Mouse (Mus musculus): ENCODE measurements at regions not wholly inside any gene's neighbourhood (a gene's known extent, or its start where the extent isn't known, plus 50 kb on each side); places are given as distances from the start of the nearest gene placed in this dataset.
A peak's percentile ranks its signal among the peaks of the same experiment; 100 is the strongest.

DNA sequence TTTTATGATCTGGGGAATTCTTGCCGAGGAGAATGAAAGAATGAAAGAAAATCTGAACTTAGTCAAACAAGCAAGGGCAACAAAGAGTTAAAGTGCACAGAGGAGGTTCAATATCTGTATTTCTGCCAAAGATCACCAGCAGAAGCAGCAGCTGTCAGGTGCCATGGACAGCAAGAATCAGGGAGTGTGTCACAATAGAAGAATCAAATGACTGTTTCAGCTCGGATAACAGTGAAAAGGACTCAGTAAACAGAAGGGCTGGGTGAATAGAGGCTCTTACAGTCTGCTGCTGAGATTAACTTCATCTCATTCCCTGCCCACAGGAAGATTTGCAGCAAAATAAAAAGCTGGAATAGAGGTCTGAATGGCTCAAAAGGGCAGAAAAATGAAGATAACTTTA is 495.3 kb upstream of the Gm5415 start:
- DNase-seq: no peak

DNA sequence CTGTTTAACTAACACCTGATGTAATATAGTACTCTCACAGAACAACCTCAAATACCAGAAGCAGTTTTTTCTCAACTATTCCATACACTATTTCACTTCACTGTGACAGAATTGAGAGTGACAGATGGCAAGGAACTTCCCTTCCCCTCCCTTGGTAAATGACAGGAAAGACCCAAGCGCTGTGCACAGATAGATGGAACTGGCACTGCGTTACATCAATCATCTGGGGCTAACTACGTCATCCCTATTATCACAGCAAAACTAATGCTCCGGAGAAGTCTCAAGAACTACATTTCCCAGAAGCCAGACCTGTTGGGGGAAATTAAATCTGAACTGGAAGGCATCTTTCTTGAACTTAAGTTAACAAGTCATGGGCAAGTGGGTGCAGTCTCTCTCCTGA is 493.6 kb upstream of the Gm5415 start:
- no peak for DNase-seq

- no peak for DNase-seq
Observed at GRCm38 (mm10) chr1:33031991-33032390, 484.9 kb upstream of the Gm5415 start.

DNA sequence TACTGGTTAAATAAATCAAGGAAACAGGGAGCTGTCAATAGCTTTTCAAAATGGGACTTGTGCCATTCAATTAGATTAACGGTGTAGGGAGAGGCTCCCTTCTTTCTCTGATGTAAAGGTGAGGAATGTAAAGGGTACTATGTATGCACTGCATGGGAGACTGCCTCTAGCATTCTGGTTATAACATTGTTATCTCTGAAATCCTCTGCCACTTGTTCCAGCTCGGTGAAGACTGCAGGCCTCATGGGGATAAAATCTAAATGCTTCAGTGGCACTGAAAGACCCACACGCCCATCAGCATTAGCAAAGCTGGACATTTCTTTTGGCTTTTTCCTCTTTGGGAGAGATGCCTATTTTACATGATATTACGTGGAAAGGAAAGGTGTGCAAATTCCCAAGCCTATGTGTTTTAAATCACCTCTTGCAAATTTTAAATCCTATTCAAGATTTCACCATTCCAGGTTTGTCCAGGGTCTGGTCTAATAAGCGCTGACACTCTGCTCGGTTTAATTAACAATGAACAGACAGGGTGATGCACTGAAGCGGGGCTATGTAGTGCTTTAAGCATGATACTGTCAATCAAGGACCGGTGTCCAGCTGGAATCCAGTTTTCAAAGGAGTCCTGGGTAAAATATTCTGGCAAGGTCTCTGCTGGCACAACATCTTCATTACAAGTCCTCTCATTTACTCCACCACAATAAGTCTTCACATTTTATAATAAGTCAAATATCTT is 479.8 kb upstream of the Gm5415 start:
- no peak for DNase-seq

DNA sequence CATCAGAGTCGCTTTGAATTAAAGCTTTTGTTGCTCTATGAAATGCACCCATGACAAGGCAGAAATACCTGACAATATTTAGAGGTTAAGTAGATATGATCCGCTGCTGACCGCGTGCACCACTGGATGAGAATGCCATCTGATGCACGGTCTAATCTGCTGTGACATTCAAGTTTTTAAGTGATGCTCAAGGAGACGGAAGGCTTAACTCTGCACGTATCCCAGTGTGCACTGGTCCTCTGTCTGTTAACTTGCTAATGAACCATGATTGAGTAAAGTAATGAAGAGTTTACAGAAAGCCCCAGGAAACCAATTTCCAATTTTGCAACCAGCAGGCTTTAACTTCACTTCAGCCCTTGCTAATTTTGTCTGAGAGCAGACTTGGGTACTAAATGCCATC is 478.3 kb upstream of the Gm5415 start:
- DNase-seq: no peak

- DNase-seq: no peak
Observed at GRCm38 (mm10) chr1:33022852-33023251, 475.8 kb upstream of the Gm5415 start.

DNA sequence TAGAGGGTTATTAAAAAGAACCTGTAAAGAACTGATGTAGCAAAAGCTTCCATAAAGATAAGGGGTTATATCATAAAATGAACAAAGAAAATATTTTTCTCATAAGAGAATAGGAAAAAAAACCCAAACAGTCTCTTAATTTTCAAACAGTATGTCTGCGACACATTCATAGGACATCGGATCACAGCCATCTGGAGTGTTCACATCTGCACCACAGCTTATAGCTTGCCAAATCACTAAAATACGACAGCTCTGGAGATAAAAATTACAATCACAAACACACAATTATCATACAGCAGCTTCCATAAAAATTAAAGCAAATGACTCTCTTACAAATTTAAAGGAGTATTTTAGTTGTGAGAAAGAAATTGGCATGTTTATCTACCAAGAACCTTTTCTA is 456.9 kb upstream of the Gm5415 start:
- no peak for DNase-seq

DNA sequence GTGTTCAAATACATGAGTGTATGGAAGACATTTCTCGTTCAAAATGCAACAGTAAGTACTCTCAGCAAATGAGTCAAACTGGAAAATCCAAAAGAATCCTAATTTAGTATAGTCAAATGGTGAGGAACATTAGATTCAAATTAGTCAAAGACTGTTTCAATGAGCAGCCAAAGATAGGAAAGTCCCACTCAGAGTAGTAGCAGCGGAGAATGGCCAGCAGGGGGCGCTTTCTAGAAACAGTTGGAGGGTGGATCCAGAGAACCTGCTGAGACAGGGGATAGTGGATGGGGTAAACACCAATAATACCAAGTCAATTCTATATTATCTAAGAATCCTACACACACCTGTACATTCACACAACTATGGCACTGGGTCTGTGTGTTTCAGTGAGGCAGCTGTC is 417.9 kb upstream of the Gm5415 start:
- peak; percentile 18 for DNase-seq

- no peak for DNase-seq
Observed at GRCm38 (mm10) chr1:32959316-32959715, 412.2 kb upstream of the Gm5415 start.

DNA sequence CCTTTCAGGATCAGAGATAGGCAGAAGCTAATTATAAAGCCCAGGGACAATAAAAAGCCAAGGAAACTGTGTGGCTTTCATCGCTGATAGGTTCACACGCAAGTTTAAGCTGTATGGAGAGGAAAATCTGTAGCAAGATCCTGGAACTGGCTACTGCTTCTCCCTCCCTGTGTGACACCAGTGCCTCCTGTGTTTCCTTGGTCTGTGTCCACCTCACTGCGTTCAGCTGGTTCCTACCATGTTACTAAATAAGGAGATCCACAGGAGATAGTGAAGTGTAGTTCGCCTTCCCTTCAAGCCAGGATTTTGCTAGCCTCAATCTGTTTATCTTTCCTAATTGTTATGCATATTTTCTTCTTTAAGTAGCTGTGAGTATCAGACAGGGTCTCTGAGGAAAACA is 399.2 kb upstream of the Gm5415 start:
- DNase-seq: no peak

DNA sequence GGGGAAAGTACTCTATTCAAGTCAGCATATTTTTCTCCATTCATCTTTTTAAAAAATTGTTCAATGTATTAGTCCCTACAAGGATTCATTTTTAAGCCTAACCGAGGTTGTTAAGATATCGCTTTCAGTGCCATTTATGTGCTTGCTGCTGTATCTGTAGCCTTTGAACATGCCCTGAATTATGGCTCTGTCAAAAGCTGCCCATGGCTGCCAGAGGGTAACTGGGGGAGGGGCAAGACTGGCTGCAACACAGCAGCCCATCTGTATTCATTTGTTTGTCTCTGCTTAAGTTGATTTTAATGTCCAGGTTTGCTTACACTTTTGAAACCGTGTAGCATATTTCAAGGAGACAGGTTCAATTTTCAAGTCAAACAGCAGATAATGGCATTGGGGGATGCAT is 383.3 kb upstream of the Gm5415 start:
- no peak for DNase-seq

- no peak for DNase-seq
Observed at GRCm38 (mm10) chr1:32902437-32902836, 355.3 kb upstream of the Gm5415 start.

DNA sequence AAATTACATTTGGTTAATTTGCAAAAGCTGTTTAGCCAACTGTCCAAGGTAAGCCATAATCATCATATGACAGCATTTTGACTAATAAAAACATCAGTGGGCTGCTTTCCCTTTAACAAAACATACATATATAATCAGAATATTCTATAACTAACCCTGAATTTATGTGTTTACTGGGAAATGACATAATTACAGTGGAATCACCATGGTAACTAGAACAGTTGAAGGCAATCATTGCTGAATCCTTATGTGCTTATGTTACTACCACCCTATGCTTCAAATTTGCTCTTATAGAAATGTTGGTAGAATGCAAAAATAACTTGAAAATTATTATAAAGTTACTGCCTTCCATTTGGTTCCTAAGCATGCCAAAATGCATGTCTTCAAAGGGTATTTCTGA is 340.6 kb upstream of the Gm5415 start:
- DNase-seq: no peak

DNA sequence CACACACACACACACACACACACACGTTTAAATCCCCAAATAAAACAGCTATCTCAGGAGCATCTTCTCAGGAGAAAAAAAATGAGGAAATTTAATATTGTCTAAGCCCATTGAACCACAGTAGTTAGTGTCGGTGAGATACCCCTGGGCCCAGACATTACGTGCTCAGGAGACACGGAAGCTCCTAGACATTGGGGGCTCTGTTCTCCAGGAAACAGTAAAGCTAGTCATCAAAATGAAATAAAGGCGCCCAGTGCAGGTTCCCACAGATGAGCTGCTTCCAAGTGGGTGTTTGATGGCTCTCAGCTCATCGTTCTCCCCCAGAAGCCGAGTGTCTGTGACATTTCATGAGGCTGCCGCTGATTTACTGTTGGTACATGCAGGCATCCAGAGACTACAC is 325.8 kb upstream of the Gm5415 start:
- no peak for DNase-seq

GRCm38 (mm10) chr1:32866111-32866510 is 319.0 kb upstream of the Gm5415 start:
- no peak for DNase-seq

GRCm38 (mm10) chr1:32858040-32858439 is 310.9 kb upstream of the Gm5415 start:
- no peak for DNase-seq
